Mouse (Mus musculus): ENCODE measurements around the gene Lrrc25. TPM values are rescaled to one million over a fixed set of nuclear protein-coding genes. Genes with fewer than 3 reads are reported as not detected.

Gene Lrrc25
- not detected for polyA plus RNA-seq (2014; fragmentation: Illumina TruSeq; extraction: RNeasy Lipid Tissue Mini Kit (QIAGEN cat#74804))

GRCm38 (mm10) chr8:70615894-70616293 is at the start of gene Lrrc25:
Gene Lrrc25, plus strand, starts transcription at chr8:70616155.

DNA sequence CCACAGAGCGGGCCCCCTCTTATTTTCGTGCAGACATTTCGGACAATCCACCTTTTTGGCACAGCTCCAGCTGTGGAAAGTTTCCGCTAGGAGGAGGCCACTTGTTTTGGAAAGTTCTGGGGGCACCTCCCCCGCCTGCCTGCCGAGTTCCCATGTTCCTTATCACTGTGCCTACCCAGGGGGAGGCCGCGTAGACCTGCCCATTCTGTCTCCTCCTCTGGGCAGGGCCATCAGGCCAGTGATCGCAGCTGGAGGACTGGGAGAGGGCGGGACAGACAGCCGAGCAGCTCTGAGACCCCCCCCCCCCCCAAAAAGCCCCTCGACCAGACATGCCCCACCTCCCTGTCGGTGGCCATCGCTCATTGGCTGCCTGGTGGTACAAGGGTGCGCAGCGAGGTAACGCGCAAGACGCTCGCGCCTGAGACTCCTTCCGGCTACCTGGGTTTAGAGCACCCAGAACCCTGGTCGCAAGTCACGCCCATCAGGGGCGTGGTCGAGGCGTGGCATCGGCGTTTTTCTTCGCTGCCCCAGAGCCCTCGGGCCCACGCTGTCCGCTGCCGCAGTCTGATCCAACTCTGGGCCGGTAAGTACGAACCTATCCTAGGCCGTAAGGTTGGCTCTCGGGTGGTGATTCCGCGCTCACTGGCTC is 21.9 kb upstream of the Lrrc25 start, which contains the start of gene Isyna1:
TSS of gene Isyna1 (plus strand) at position 413 of the 649 bp plus-strand sequence.

DNA sequence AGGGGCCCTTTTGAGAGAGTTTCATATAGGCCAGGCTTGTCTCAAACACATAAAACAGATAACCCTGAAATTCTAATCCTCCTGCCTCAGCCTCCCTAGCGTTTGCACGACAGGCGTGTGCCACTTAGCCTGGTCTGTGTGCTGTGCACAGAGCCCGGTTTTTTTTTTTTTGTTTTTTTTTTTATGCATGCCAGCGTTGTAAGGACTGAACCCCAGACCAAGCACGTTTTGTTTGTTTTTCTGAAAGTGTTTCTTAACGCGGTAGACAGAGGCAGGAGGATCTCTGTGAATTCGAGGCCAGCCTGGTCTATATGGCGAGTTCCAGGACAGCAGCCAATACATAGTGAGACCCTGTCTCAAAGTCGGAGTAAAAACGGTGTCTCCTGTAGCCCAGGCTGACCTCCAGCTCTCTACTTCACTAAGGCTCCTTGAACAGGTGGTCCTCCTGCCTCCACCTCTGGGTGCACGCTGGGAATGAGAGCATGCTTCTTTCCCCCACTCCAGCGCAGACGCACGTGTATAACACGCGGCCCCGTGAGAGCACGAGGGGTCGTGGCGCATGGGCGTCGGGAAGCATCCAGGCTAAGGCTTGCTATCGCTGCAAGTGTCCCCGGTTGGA is 7.1 kb upstream of the Lrrc25 start, which contains the start of gene Ssbp4:
TSS of gene Ssbp4 (minus strand) at position 124 of the 619 bp plus-strand sequence.

DNA sequence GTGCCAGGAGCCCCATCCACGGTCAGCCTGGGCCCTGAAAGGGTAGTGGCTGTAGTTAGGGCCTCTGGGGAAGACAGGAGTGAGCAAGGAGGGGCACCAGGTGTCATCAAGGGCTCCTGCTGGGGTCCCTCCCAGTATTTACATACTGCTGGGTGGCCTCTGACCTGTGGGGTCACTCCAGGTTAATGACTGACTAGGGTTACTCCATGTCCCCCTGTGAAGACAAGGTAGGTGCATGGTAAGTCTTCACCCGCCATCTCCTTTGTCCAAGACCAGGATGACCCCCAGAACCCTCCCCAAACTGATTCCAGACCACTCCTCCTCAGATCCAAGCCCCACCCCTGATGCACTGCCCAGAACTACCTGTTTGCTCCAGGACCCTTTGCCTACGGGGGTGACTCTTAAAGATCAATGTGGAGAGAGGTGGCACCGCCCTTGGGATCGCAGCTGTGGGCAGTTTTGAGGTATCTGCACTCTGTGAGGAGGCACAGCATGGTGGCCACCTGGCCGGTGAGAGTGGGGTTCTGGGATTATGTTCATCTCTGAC is 16.5 kb downstream of the Lrrc25 start, which contains the start of gene Gdf15:
TSS of gene Gdf15 (minus strand) at position 111 of the 547 bp plus-strand sequence.

GRCm38 (mm10) chr8:70660273-70660725 is 44.3 kb downstream of the Lrrc25 start, which contains the start of gene Pgpep1:
Gene Pgpep1, minus strand, starts transcription at chr8:70660388.

Other genes with a start within 250 kb of the Lrrc25 start
- gene Comp, start 242.6 kb upstream of the Lrrc25 start, polyA plus RNA-seq (2014; fragmentation: Illumina TruSeq; extraction: RNeasy Lipid Tissue Mini Kit (QIAGEN cat#74804)), result not detected
- 1.8 TPM for gene Crtc1, start 176.6 kb upstream of the Lrrc25 start, polyA plus RNA-seq (2014; fragmentation: Illumina TruSeq; extraction: RNeasy Lipid Tissue Mini Kit (QIAGEN cat#74804))
- gene Klhl26, start 139.2 kb upstream of the Lrrc25 start, polyA plus RNA-seq (2014; fragmentation: Illumina TruSeq; extraction: RNeasy Lipid Tissue Mini Kit (QIAGEN cat#74804)), result 3.4 TPM
- not detected for gene Tmem59l, start 128.8 kb upstream of the Lrrc25 start, polyA plus RNA-seq (2014; fragmentation: Illumina TruSeq; extraction: RNeasy Lipid Tissue Mini Kit (QIAGEN cat#74804))
- gene Crlf1, start 123.0 kb upstream of the Lrrc25 start, polyA plus RNA-seq (2014; fragmentation: Illumina TruSeq; extraction: RNeasy Lipid Tissue Mini Kit (QIAGEN cat#74804)), result not detected
- 1.3 TPM for gene Rex1bd, start 109.4 kb upstream of the Lrrc25 start, polyA plus RNA-seq (2014; fragmentation: Illumina TruSeq; extraction: RNeasy Lipid Tissue Mini Kit (QIAGEN cat#74804))
- 1.5 TPM for gene Uba52, start 105.4 kb upstream of the Lrrc25 start, polyA plus RNA-seq (2014; fragmentation: Illumina TruSeq; extraction: RNeasy Lipid Tissue Mini Kit (QIAGEN cat#74804))
- 1.2 TPM for gene Fkbp8, start 88.4 kb upstream of the Lrrc25 start, polyA plus RNA-seq (2014; fragmentation: Illumina TruSeq; extraction: RNeasy Lipid Tissue Mini Kit (QIAGEN cat#74804))
- gene Kxd1, start 88.2 kb upstream of the Lrrc25 start, polyA plus RNA-seq (2014; fragmentation: Illumina TruSeq; extraction: RNeasy Lipid Tissue Mini Kit (QIAGEN cat#74804)), result 8.4 TPM
- 0.74 TPM for gene Ell, start 76.7 kb upstream of the Lrrc25 start, polyA plus RNA-seq (2014; fragmentation: Illumina TruSeq; extraction: RNeasy Lipid Tissue Mini Kit (QIAGEN cat#74804))
- gene Isyna1, start 21.8 kb upstream of the Lrrc25 start, polyA plus RNA-seq (2014; fragmentation: Illumina TruSeq; extraction: RNeasy Lipid Tissue Mini Kit (QIAGEN cat#74804)), result 0.29 TPM
- gene Ssbp4, start 7.3 kb upstream of the Lrrc25 start, polyA plus RNA-seq (2014; fragmentation: Illumina TruSeq; extraction: RNeasy Lipid Tissue Mini Kit (QIAGEN cat#74804)), result not detected
- not detected for gene Gdf15, start 16.3 kb downstream of the Lrrc25 start, polyA plus RNA-seq (2014; fragmentation: Illumina TruSeq; extraction: RNeasy Lipid Tissue Mini Kit (QIAGEN cat#74804))
- 17.5 TPM for gene Pgpep1, start 44.2 kb downstream of the Lrrc25 start, polyA plus RNA-seq (2014; fragmentation: Illumina TruSeq; extraction: RNeasy Lipid Tissue Mini Kit (QIAGEN cat#74804))
- not detected for gene Lsm4, start 57.1 kb downstream of the Lrrc25 start, polyA plus RNA-seq (2014; fragmentation: Illumina TruSeq; extraction: RNeasy Lipid Tissue Mini Kit (QIAGEN cat#74804))
- gene Jund, start 82.8 kb downstream of the Lrrc25 start, polyA plus RNA-seq (2014; fragmentation: Illumina TruSeq; extraction: RNeasy Lipid Tissue Mini Kit (QIAGEN cat#74804)), result 20.4 TPM
- not detected for gene Iqcn, start 87.3 kb downstream of the Lrrc25 start, polyA plus RNA-seq (2014; fragmentation: Illumina TruSeq; extraction: RNeasy Lipid Tissue Mini Kit (QIAGEN cat#74804))
- not detected for gene Gm3336, start 102.4 kb downstream of the Lrrc25 start, polyA plus RNA-seq (2014; fragmentation: Illumina TruSeq; extraction: RNeasy Lipid Tissue Mini Kit (QIAGEN cat#74804))
- gene Pde4c, start 107.6 kb downstream of the Lrrc25 start, polyA plus RNA-seq (2014; fragmentation: Illumina TruSeq; extraction: RNeasy Lipid Tissue Mini Kit (QIAGEN cat#74804)), result not detected
- 2.5 TPM for gene Rab3a, start 138.5 kb downstream of the Lrrc25 start, polyA plus RNA-seq (2014; fragmentation: Illumina TruSeq; extraction: RNeasy Lipid Tissue Mini Kit (QIAGEN cat#74804))
- gene Mpv17l2, start 144.8 kb downstream of the Lrrc25 start, polyA plus RNA-seq (2014; fragmentation: Illumina TruSeq; extraction: RNeasy Lipid Tissue Mini Kit (QIAGEN cat#74804)), result not detected
- gene Pik3r2, start 160.6 kb downstream of the Lrrc25 start, polyA plus RNA-seq (2014; fragmentation: Illumina TruSeq; extraction: RNeasy Lipid Tissue Mini Kit (QIAGEN cat#74804)), result 1.7 TPM
- 2.1 TPM for gene Mast3, start 188.9 kb downstream of the Lrrc25 start, polyA plus RNA-seq (2014; fragmentation: Illumina TruSeq; extraction: RNeasy Lipid Tissue Mini Kit (QIAGEN cat#74804))
- gene Il12rb1, start 192.3 kb downstream of the Lrrc25 start, polyA plus RNA-seq (2014; fragmentation: Illumina TruSeq; extraction: RNeasy Lipid Tissue Mini Kit (QIAGEN cat#74804)), result not detected
- gene Arrdc2, start 223.6 kb downstream of the Lrrc25 start, polyA plus RNA-seq (2014; fragmentation: Illumina TruSeq; extraction: RNeasy Lipid Tissue Mini Kit (QIAGEN cat#74804)), result 1.1 TPM
- gene Kcnn1, start 247.1 kb downstream of the Lrrc25 start, polyA plus RNA-seq (2014; fragmentation: Illumina TruSeq; extraction: RNeasy Lipid Tissue Mini Kit (QIAGEN cat#74804)), result 0.26 TPM

Data from ovary, adult 10 weeks (tissue).